In the genomic region with DNA sequence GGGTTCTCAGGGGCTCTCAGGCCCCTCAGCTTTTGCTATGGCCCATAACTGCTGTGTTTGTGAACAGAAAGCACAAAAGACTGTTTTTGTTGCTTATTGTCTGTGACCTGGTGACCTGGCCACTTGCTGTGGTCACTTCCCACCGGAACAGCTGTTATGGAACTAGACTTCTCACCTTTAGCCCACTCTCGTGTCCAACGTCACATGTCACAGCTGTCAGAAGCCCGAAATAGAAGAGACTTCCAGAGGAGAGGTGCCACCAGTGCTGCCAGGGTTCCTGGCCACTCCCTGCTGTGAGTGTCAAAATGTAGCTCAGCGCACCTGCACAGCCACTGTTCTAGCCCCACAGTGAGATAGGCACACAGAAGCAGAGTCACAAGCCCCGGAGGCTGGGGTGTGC, we compare ENCODE assay signal across 21 mouse cellular contexts. TPM values are rescaled to one million over a fixed set of nuclear protein-coding genes. Genes with fewer than 3 reads are reported as not detected.
DNase-seq lines count a peak whose midpoint lies in the region; ATAC-seq and TF ChIP-seq lines count a peak whose summit lies in the region.
"Had no signal": no experiment of that assay in that cellular context is flagged by ENCODE, and none has a peak within 500 bp of the region (broad histone marks: within the 10 kb centered on the region; RNA-seq: fewer than 3 reads in every experiment).

No protein-coding gene starts in this region.

- no peak overlapping the region for H3K4me3 ChIP-seq in heart, postnatal 0 days (ENCODE audit: low read depth, low read length)
- H3K4me3 ChIP-seq in left cerebral cortex, adult 2 months, result no peak overlapping the region
- H3K4me3 ChIP-seq: hindbrain, embryonic 13.5 days; layer of hippocampus, adult 2 months; liver, embryonic 15.5 days had no signal

- peak; percentile 45 for DNase-seq in adrenal gland, postnatal 14 days
- no peak for DNase-seq in adrenal gland, postnatal 4 days (ENCODE audit: low spot score in 2 of 2)
- DNase-seq in adipocyte (ENCODE audit: low spot score), result peak; percentile 59
- DNase-seq in heart, adult 9 months (ENCODE audit: low spot score in 2 of 2), result peak; percentile 46 to 70
- DNase-seq in heart, postnatal 0 days (ENCODE audit: low spot score), result peak; percentile 89
- no peak for DNase-seq in left cerebral cortex, adult 2 months (ENCODE audit: extremely low spot score in 1 of 2, low spot score in 2 of 2)
- DNase-seq in cerebellum, adult 11 months, result no peak
- DNase-seq: adrenal gland, adult 8-10 months; cerebellum, adult 9-10 months; forebrain, postnatal 0 days; kidney, adult 11 months; kidney, postnatal 10 days; lung, postnatal 14 days; thymus, postnatal 36 days had no signal

- peak; percentile 99 for TF ChIP-seq EP300 in heart, postnatal 0 days (IDR thresholded peaks at IDR 0.05; ENCODE audit: low read depth)

- peaks cover 23% of the 10 kb centered on the region for H3K36me3 ChIP-seq in heart, postnatal 0 days (replicated peaks; ENCODE audit: control insufficient read depth, insufficient read depth, low read length)

- peak overlapping the region; percentile 92 for H3K27ac ChIP-seq in heart, postnatal 0 days (ENCODE audit: low read depth)
- no peak overlapping the region for H3K27ac ChIP-seq in left cerebral cortex, adult 2 months
- H3K27ac ChIP-seq: hindbrain, embryonic 13.5 days; layer of hippocampus, adult 2 months; liver, embryonic 15.5 days had no signal

- peak; percentile 72 for ATAC-seq in heart, postnatal 0 days (ENCODE audit: insufficient read depth, low read depth)
- no peak for ATAC-seq in monocyte, adult 5-6 weeks (replicated peaks; ENCODE audit: insufficient number of reproducible peaks, low FRiP score, low TSS enrichment, poor library complexity, severe bottlenecking)
- ATAC-seq: forebrain, postnatal 0 days; midbrain, embryonic 16.5 days had no signal

- WGBS in heart, postnatal 0 days, result 31% methylated on average over 6 of the region's 6 CpGs

- no peak overlapping the region for H3K4me2 ChIP-seq in heart, postnatal 0 days (ENCODE audit: low read depth, low read length)
- H3K4me2 ChIP-seq: hindbrain, embryonic 13.5 days; liver, embryonic 15.5 days had no signal

- no peaks in the 10 kb centered on the region for H3K9me3 ChIP-seq in heart, postnatal 0 days (replicated peaks; ENCODE audit: control insufficient read depth, low read length)
- H3K9me3 ChIP-seq: hindbrain, embryonic 13.5 days; liver, embryonic 15.5 days had no signal

- H3K9ac ChIP-seq in heart, postnatal 0 days (replicated peaks; ENCODE audit: low read depth, low read length), result no peak overlapping the region
- H3K9ac ChIP-seq: forebrain, postnatal 0 days; hindbrain, embryonic 13.5 days; liver, embryonic 15.5 days had no signal

- H3K4me1 ChIP-seq in heart, postnatal 0 days (ENCODE audit: control insufficient read depth, insufficient read depth), result peaks cover 29% of the 10 kb centered on the region

- intact Hi-C loops in left cerebral cortex, adult 2 months (cut with DNase I), result no loop called here

- H3K27me3 ChIP-seq in heart, postnatal 0 days (ENCODE audit: control insufficient read depth, insufficient read depth, low read length), result no peaks in the 10 kb centered on the region
- H3K27me3 ChIP-seq: hindbrain, embryonic 13.5 days; liver, embryonic 15.5 days had no signal

- TF ChIP-seq CTCF in heart, postnatal 0 days (IDR thresholded peaks at IDR 0.05; ENCODE audit: low read depth), result no peak
- TF ChIP-seq CTCF in left cerebral cortex, adult 2 months (IDR thresholded peaks at IDR 0.05), result no peak

RNA-seq across cellular contexts. Expression of gene Mlycd, which starts 4.6 kb away (rescaled TPM):
- total RNA-seq in adrenal gland, postnatal 14 days (2021), result 58.0 and 66.5 TPM in 2 replicates
- 10 to 100 TPM; 33.7 to 39.1 TPM for total RNA-seq in adrenal gland, postnatal 4 days (2021)
- 72.2 and 109 TPM in 2 replicates for total RNA-seq in heart, postnatal 0 days (2014; rRNA removed; ENCODE audit: low replicate concordance)
- polyA plus RNA-seq in heart, postnatal 0 days (2015; fragmentation: Nextera tagmentation; extraction: Ambion mirVana), result 75.1 and 77.5 TPM in 2 replicates
- 8.7 to 15.0 TPM (median 10.3 TPM) in 3 replicates for total RNA-seq in monocyte, adult 5-6 weeks (2017)
- total RNA-seq in left cerebral cortex, adult 2 months (2021), result 10 to 100 TPM; 26.1 to 28.7 TPM

RNA-seq across cellular contexts. Expression of gene Osgin1, which starts 34.7 kb away (rescaled TPM):
- 52.9 and 69.1 TPM in 2 replicates for total RNA-seq in adrenal gland, postnatal 14 days (2021)
- total RNA-seq in adrenal gland, postnatal 4 days (2021), result 10 to 100 TPM; 46.6 to 90.7 TPM
- not detected in 2 replicates for total RNA-seq in heart, postnatal 0 days (2014; rRNA removed; ENCODE audit: low replicate concordance)
- 0.38 and 1.0 TPM in 2 replicates for polyA plus RNA-seq in heart, postnatal 0 days (2015; fragmentation: Nextera tagmentation; extraction: Ambion mirVana)
- total RNA-seq in monocyte, adult 5-6 weeks (2017), result 6.2 to 9.9 TPM (median 7.8 TPM) in 3 replicates
- under 1 TPM in 1 of 2 experiments, not detected in 1; 0.40 TPM for total RNA-seq in left cerebral cortex, adult 2 months (2021)
- total RNA-seq: forebrain, postnatal 0 days; megakaryocyte-erythroid progenitor cell, adult 5-6 weeks had no signal

RNA-seq across cellular contexts. Expression of gene Necab2, which starts 47.3 kb away (rescaled TPM):
- 10.4 and 10.6 TPM in 2 replicates for total RNA-seq in adrenal gland, postnatal 14 days (2021)
- total RNA-seq in adrenal gland, postnatal 4 days (2021), result 10 to 100 TPM; 19.4 to 20.8 TPM
- total RNA-seq in heart, postnatal 0 days (2014; rRNA removed; ENCODE audit: low replicate concordance), result not detected in 2 replicates
- polyA plus RNA-seq in heart, postnatal 0 days (2015; fragmentation: Nextera tagmentation; extraction: Ambion mirVana), result 0.07 TPM in 1 of 2 replicates, not detected in the other
- not detected in 3 replicates for total RNA-seq in monocyte, adult 5-6 weeks (2017)
- total RNA-seq in left cerebral cortex, adult 2 months (2021), result 10 to 100 TPM; 63.3 to 80.9 TPM
- total RNA-seq: megakaryocyte-erythroid progenitor cell, adult 5-6 weeks; MEL had no signal
- polyA plus RNA-seq: liver, embryonic 15.5 days had no signal

RNA-seq across cellular contexts. Expression of gene Hsbp1, which starts 55.0 kb away (rescaled TPM):
- total RNA-seq in adrenal gland, postnatal 14 days (2021), result 160 and 163 TPM in 2 replicates
- total RNA-seq in adrenal gland, postnatal 4 days (2021), result 100 to 1,000 TPM; 184 to 185 TPM
- total RNA-seq in heart, postnatal 0 days (2014; rRNA removed; ENCODE audit: low replicate concordance), result 131 and 134 TPM in 2 replicates
- polyA plus RNA-seq in heart, postnatal 0 days (2015; fragmentation: Nextera tagmentation; extraction: Ambion mirVana), result 328 and 340 TPM in 2 replicates
- total RNA-seq in monocyte, adult 5-6 weeks (2017), result 75.3 to 78.1 TPM (median 76.0 TPM) in 3 replicates
- 100 to 1,000 TPM; 314 to 321 TPM for total RNA-seq in left cerebral cortex, adult 2 months (2021)

Comparison
In these comparisons a context has a peak if more than half of its experiments do, and no peak if none do; other contexts are left out.
1. DNase-seq: peak in adrenal gland, postnatal 14 days (single experiment), adipocyte (single experiment), heart, adult 9 months (2 of 2) and heart, postnatal 0 days (single experiment); none in adrenal gland, postnatal 4 days (0 of 2), left cerebral cortex, adult 2 months (0 of 2) and cerebellum, adult 11 months (single experiment).
2. RNA of gene Necab2, which starts 47.3 kb away (total RNA-seq): 63.3 to 80.9 TPM in left cerebral cortex, adult 2 months, 19.4 to 20.8 TPM in adrenal gland, postnatal 4 days and 10.4 to 10.6 TPM in adrenal gland, postnatal 14 days; not detected in heart, postnatal 0 days and not detected in monocyte, adult 5-6 weeks; every median in the first group is over 10 times any median in the second.